Mouse (Mus musculus) kidney, adult 11 months (tissue): ENCODE measurements around the gene Dmbx1.

Experiments used
- DNase-seq: peaks from one replicate; pipeline ENCODE4 v3.0.0; 2022

Gene Dmbx1

DNA sequence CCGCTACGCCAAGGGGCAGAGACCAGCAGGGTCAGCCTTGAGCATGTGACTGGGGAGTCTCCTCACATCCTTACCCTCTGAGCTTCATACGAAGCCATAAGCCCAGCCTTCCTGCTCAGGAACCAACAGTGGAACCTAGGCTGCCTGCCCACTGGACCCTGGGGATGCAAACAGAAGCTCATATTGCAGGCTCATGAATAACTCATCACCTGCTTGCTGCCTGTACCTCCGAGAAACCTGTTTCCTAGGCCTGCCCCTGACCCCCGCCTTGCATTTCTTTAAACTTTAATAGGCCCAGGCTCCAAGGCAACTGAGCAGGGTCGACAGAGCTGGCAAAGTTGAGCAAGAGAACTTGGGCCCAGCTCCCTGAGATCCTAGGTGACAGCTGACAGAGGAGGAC lies 55.7 kb downstream of the Dmbx1 start, which contains the start of gene Kncn:
Kncn (plus strand) TSS at position 379 of the 400 bp plus-strand sequence.
- DNase-seq = peak; percentile 51

DNA sequence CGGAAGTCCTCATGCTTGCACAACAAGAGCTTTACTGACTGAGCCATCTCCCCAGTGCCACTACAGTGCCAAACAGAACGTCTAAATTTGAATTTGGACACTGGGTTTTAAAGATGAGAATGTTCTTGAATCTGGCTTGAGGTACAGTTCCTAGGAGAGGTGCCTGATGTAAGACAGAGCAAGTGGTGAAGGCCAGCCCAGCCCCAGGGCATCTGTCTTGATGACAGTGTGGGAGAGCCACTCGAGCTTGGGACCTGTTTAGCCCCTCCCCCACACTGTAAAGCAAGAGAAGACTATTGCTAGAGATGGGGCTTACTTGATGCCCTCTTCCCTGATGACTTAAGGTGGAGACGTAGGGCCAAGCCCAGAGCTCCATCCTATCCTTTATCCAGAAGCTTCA lies 57.5 kb downstream of the Dmbx1 start:
- DNase-seq = no peak

DNA sequence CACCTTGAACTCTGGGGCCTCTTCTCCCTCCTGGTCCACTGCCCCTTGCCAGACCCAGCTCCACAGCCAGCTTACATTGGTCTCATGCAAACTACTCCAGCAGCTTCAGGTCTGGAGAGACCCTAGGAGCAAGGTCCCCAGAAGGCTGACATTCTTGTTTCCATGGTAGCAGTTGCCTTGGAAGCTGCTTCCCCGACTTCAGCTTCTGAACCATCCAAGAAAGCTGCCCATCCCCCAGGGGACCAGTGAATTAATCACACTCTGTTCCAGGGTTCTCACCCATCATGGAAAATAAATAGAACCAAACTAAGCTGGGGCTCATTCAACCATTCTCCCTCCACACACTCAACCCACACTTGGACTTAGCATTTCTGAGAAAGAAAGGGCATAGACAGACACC lies 58.5 kb downstream of the Dmbx1 start:
- DNase-seq = no peak

DNA sequence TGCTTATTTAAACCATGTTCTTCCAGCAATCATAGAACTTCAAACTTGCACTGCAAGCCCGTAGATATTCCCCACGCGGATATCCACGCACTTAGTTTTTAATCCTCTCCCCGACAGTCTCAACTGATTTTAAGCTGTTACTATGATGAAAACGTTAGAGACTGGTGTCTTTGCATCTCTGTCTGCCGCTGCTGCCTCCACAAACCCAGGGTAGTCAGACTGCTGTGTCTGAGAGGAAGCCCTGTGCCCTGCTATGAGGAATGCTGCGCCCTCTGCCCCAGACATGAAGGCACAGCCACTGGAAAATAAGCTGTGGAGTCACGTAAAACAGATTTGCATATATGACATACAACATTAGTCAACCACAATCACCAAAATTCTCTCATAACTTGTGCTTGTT lies 60.9 kb downstream of the Dmbx1 start:
- DNase-seq = no peak

DNA sequence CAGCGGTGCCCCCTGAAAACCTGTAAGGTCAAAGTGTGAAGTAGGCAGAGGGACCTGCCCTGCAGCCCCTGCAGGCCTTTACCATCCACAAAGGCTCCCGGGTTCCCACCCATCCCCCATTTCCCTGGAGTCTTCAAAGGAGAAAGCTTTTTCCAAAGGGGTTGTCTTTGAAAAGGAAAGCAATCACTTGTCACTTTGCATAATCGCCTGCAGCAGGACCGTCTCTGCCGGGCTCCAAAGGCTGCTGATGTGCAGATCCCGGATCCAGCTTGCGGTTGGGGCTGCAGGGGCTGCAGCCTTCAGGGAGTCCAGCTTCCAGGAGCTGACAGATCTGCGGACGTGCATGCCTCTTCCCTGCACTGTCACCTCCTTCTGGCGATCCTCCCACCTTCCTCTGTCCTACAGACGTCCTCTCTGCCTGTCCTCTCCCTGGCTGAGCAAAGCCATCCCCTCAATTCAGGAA lies 61.5 kb downstream of the Dmbx1 start:
- DNase-seq = no peak

DNA sequence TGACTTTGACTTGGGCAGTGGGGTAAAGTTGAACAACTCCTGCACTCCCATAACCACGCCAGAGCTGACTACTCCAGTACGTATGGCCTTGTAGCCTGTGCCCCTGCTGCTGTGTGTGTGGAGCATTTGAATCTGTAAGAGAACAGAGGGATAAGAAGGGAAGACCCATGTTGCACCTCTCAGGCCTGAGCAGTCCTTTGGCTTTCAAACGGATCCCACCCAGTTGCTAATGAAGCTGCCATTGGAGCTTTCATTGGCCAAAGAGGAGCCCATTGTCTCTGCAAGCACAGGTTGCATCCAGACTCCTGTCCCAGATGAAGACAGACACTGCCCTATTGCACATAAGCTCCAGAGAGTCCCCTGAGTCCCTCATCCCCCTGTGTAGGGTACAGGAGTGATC lies 66.5 kb downstream of the Dmbx1 start:
- no peak for DNase-seq

DNA sequence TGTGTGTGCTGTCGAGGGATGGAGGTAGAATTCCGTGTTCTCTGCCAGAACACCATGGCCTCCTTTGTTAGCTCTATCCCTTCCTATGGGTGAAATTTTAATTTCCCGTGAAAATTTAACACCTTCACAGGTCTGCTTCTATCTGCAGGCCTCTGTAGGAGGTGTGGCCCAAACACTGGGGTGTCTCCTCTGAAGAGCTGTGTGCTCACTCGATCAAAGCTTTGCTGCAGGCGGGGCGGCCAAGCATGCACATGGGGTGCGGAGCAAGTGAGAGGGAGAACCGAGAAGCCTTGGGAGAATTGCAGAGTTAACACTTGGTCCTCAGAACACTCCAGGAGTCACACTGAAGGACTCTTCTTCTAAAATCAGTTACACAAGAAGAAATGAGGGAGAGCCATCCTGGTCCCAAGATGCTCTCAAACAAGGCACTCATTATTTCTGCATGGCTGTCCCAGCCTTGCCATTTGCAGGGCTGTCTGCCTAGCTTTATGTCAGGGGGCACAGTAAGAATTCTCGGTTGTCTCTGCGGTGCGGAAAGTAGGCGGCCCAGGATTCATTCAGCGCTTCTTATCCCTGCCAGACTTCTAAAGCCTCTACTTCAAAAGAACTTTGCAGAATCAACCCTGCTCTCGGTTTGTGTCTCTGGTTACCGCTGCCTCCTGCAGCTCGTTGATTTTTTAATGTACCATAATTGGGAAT lies 70.1 kb downstream of the Dmbx1 start:
- no peak for DNase-seq
